Mouse (Mus musculus) bone marrow, adult 2 months (tissue): ENCODE measurements at regions not wholly inside any gene's neighbourhood (a gene's known extent, or its start where the extent isn't known, plus 50 kb on each side); places are given as distances from the start of the nearest gene placed in this dataset.

Experiments
- CTCF ChIP-seq: fragments of 200-500 bp; IDR thresholded peaks from 2 replicates; pipeline ENCODE4 v1.5.1; 2011; ENCODE audit warnings: low read length, control low read depth; ENCODE audit not compliant: control insufficient read depth, insufficient read depth
- POLR2A ChIP-seq: fragments of 200-500 bp; IDR thresholded peaks from 2 replicates; pipeline ENCODE4 v1.6.1; 2011; ENCODE audit warnings: low read depth, mild to moderate bottlenecking, control low read depth, low read length, borderline replicate concordance; ENCODE audit not compliant: control insufficient read depth

- TF ChIP-seq CTCF: no peak
- no peak for TF ChIP-seq POLR2A
These were observed 169.1 kb downstream of the Enc1 start for GRCm38 (mm10) chr13:97409891-97410525.
